Mouse (Mus musculus) kidney, postnatal 36 days (tissue): ENCODE data around the gene Otp.

Experiments
- DNase-seq, 2 experiments: peaks; one replicate each; pipeline ENCODE4 v3.0.0; 2021 to 2022; ENCODE audit warnings: mixed read lengths in 2 of 2

Otp gene

GRCm38 (mm10) chr13:94875396-94875880, at the start of gene Otp:
Gene Otp, plus strand, starts transcription at chr13:94875602.
- DNase-seq = no peak

- DNase-seq = no peak
These were observed 49.0 kb upstream of the Otp start for GRCm38 (mm10) chr13:94826389-94826788.

GRCm38 (mm10) chr13:94826986-94827385, 48.4 kb upstream of the Otp start:
- DNase-seq = no peak

- DNase-seq = no peak
These were observed 47.6 kb upstream of the Otp start for GRCm38 (mm10) chr13:94827847-94828246.

- no peak for DNase-seq
These were observed 37.2 kb upstream of the Otp start for GRCm38 (mm10) chr13:94838047-94838720.

GRCm38 (mm10) chr13:94838756-94839337, 36.6 kb upstream of the Otp start:
- no peak for DNase-seq

- no peak for DNase-seq
These were observed 32.2 kb upstream of the Otp start for GRCm38 (mm10) chr13:94843236-94843635.

GRCm38 (mm10) chr13:94847870-94848269, 27.5 kb upstream of the Otp start:
- no peak for DNase-seq

GRCm38 (mm10) chr13:94849351-94849750, 26.1 kb upstream of the Otp start:
- no peak for DNase-seq

GRCm38 (mm10) chr13:94858016-94858575, 17.3 kb upstream of the Otp start:
- no peak for DNase-seq

- DNase-seq = no peak
These were observed 16.1 kb upstream of the Otp start for GRCm38 (mm10) chr13:94859256-94859655.

- DNase-seq = no peak
These were observed 12.7 kb upstream of the Otp start for GRCm38 (mm10) chr13:94862491-94863230.

GRCm38 (mm10) chr13:94866906-94867305, 8.5 kb upstream of the Otp start:
- no peak for DNase-seq

GRCm38 (mm10) chr13:94867772-94868171, 7.6 kb upstream of the Otp start:
- no peak for DNase-seq

GRCm38 (mm10) chr13:94868478-94868950, 6.9 kb upstream of the Otp start:
- peak; percentile 7 to 59 for DNase-seq

GRCm38 (mm10) chr13:94869541-94869940, 5.9 kb upstream of the Otp start:
- no peak for DNase-seq

- DNase-seq = no peak
These were observed 5.3 kb upstream of the Otp start for GRCm38 (mm10) chr13:94870071-94870460.

GRCm38 (mm10) chr13:94870461-94871186, 4.8 kb upstream of the Otp start:
- no peak for DNase-seq

GRCm38 (mm10) chr13:94871806-94872320, 3.5 kb upstream of the Otp start:
- no peak for DNase-seq

GRCm38 (mm10) chr13:94872439-94872838, 3.0 kb upstream of the Otp start:
- DNase-seq = no peak

GRCm38 (mm10) chr13:94873111-94874038, 2.0 kb upstream of the Otp start:
- peak in 1 of 2 experiments; percentile 9 for DNase-seq
